Mouse (Mus musculus) cortical plate, adult 2 months (tissue): ENCODE data around the gene Uqcc2.

Experiments used
- CTCF ChIP-seq: fragments of 200-500 bp; IDR thresholded peaks from 2 replicates; pipeline ENCODE4 v1.5.1; 2011; ENCODE audit warnings: mild to moderate bottlenecking, control low read depth, low read length; ENCODE audit not compliant: insufficient read depth; ENCODE audit errors: extremely low read depth
- POLR2A ChIP-seq: fragments of 200-500 bp; IDR thresholded peaks from 2 replicates; pipeline ENCODE4 v1.6.1; 2011; ENCODE audit warnings: mild to moderate bottlenecking, low read length, control low read depth; ENCODE audit not compliant: insufficient read depth; ENCODE audit errors: extremely low read depth

DNA sequence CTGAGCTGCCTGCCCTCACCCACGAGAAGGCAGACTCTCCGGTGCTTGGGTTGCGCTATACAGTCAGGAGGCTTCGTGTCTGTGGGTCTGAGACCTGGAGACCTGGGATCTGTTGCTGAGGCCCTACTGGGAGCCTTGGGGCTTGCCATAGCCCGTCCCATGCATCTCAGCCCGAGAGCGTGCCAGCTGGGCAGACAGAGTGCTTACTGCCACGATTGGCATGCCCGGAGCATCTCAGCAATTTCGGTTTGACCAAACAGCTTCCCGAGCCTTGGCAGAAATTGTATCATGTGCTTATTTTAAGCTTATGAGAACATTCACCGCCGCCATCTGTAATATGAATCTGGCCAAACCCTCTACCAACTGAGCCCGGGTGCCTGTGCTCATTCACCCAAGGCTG is 20.5 kb upstream of the Uqcc2 start:
- no peak for TF ChIP-seq POLR2A
- TF ChIP-seq CTCF, result no peak
